Comparison of ENCODE assay signal across 9 mouse cellular contexts in genomic region chr8:80313883-80314635, GRCm38 (mm10).
DNase-seq lines count a peak whose midpoint lies in the region; ATAC-seq and TF ChIP-seq lines count a peak whose summit lies in the region.
"Had no signal": no experiment of that assay in that cellular context is flagged by ENCODE, and none has a peak within 500 bp of the region (broad histone marks: within the 10 kb centered on the region; RNA-seq: fewer than 3 reads in every experiment).

No protein-coding gene starts in this region.

- H3K4me1 ChIP-seq in forebrain, embryonic 11.5 days (replicated peaks; ENCODE audit: control insufficient read depth, insufficient read depth, low read length), result no peaks in the 10 kb centered on the region; the same call in 1 of the 2 replicates
- H3K4me1 ChIP-seq in forebrain, embryonic 10.5 days, result peaks cover 38% of the 10 kb centered on the region
- peaks cover 10% of the 10 kb centered on the region; the same call in 1 of the 2 replicates for H3K4me1 ChIP-seq in lung, postnatal 0 days (ENCODE audit: insufficient read depth, low read depth, low read length)
- peaks cover 31% of the 10 kb centered on the region for H3K4me1 ChIP-seq in liver, embryonic 15.5 days (replicated peaks)
- H3K4me1 ChIP-seq in stomach, embryonic 16.5 days (ENCODE audit: control insufficient read depth, insufficient read depth, low read length), result peaks cover 13% of the 10 kb centered on the region

- no peaks in the 10 kb centered on the region for H3K9me3 ChIP-seq in forebrain, embryonic 11.5 days (ENCODE audit: control insufficient read depth, low read length)
- H3K9me3 ChIP-seq in forebrain, embryonic 10.5 days, result no peaks in the 10 kb centered on the region
- H3K9me3 ChIP-seq in lung, postnatal 0 days (ENCODE audit: low read length), result no peaks in the 10 kb centered on the region
- no peaks in the 10 kb centered on the region for H3K9me3 ChIP-seq in liver, embryonic 15.5 days (replicated peaks)
- no peaks in the 10 kb centered on the region for H3K9me3 ChIP-seq in stomach, embryonic 16.5 days (replicated peaks; ENCODE audit: control insufficient read depth, low read length)

- 0 out of 2 replicates have a peak, but pooled peaks cover 2% of the 10 kb centered on the region for H3K27me3 ChIP-seq in forebrain, embryonic 11.5 days (ENCODE audit: control insufficient read depth, insufficient read depth, low read length)
- H3K27me3 ChIP-seq in forebrain, embryonic 10.5 days (ENCODE audit: poor library complexity, severe bottlenecking), result peaks cover 61% of the 10 kb centered on the region
- H3K27me3 ChIP-seq in lung, postnatal 0 days (replicated peaks; ENCODE audit: insufficient read depth, low read length), result no peaks in the 10 kb centered on the region
- H3K27me3 ChIP-seq in liver, embryonic 15.5 days, result no peaks in the 10 kb centered on the region
- no peaks in the 10 kb centered on the region for H3K27me3 ChIP-seq in stomach, embryonic 16.5 days (ENCODE audit: control insufficient read depth, insufficient read depth, low read length)

- no peak for DNase-seq in forebrain, embryonic 11.5 days (ENCODE audit: low spot score)
- DNase-seq in forebrain, embryonic 10.5 days (ENCODE audit: extremely low spot score, low spot score), result no peak
- peak; percentile 27 for DNase-seq in lung, postnatal 0 days (ENCODE audit: low spot score)
- no peak for DNase-seq in lung, postnatal 4 days
- no peak for DNase-seq in frontal cortex, postnatal 10 days (ENCODE audit: low spot score in 2 of 2)
- DNase-seq in frontal cortex, postnatal 36 days (ENCODE audit: low spot score in 2 of 2), result no peak

- no peaks in the 10 kb centered on the region for H3K36me3 ChIP-seq in forebrain, embryonic 11.5 days (ENCODE audit: control insufficient read depth, insufficient read depth, low read length)
- H3K36me3 ChIP-seq in forebrain, embryonic 10.5 days (replicated peaks), result no peaks in the 10 kb centered on the region
- no peaks in the 10 kb centered on the region for H3K36me3 ChIP-seq in lung, postnatal 0 days (ENCODE audit: insufficient read depth, low read length)
- no peaks in the 10 kb centered on the region for H3K36me3 ChIP-seq in liver, embryonic 15.5 days (replicated peaks)
- no peaks in the 10 kb centered on the region for H3K36me3 ChIP-seq in stomach, embryonic 16.5 days (ENCODE audit: control insufficient read depth, insufficient read depth, low read length)

- TF ChIP-seq CTCF in lung, postnatal 0 days (IDR thresholded peaks at IDR 0.05), result 0 out of 2 replicates have a peak, but pooled peaks have one; percentile 16

- no peak for TF ChIP-seq EP300 in lung, postnatal 0 days (IDR thresholded peaks at IDR 0.05)

- WGBS in forebrain, embryonic 11.5 days, result 46% methylated on average over 12 of the region's 12 CpGs
- WGBS in forebrain, embryonic 10.5 days, result 49% methylated on average over 12 of the region's 12 CpGs
- 33% methylated on average over 12 of the region's 12 CpGs for WGBS in lung, postnatal 0 days
- WGBS in liver, embryonic 15.5 days (ENCODE audit: insufficient replicate concordance), result 6% methylated on average over 12 of the region's 12 CpGs
- 26% methylated on average over 12 of the region's 12 CpGs for WGBS in stomach, embryonic 16.5 days

- no peak overlapping the region for H3K9ac ChIP-seq in forebrain, embryonic 11.5 days (ENCODE audit: low read length)
- H3K9ac ChIP-seq in lung, postnatal 0 days (replicated peaks; ENCODE audit: low read depth), result no peak overlapping the region
- no peak overlapping the region for H3K9ac ChIP-seq in liver, embryonic 15.5 days
- no peak overlapping the region for H3K9ac ChIP-seq in stomach, embryonic 16.5 days (ENCODE audit: low read length)

- H3K4me2 ChIP-seq in forebrain, embryonic 11.5 days (ENCODE audit: low read depth, low read length, severe bottlenecking), result no peak overlapping the region
- no peak overlapping the region for H3K4me2 ChIP-seq in lung, postnatal 0 days (replicated peaks; ENCODE audit: low read depth, low read length)
- no peak overlapping the region for H3K4me2 ChIP-seq in liver, embryonic 15.5 days
- H3K4me2 ChIP-seq in stomach, embryonic 16.5 days (ENCODE audit: low read depth, low read length), result 0 out of 2 replicates have a peak overlapping the region, but pooled peaks have one; percentile 51

- H3K27ac ChIP-seq in forebrain, embryonic 11.5 days (ENCODE audit: low read depth, low read length), result no peak overlapping the region
- H3K27ac ChIP-seq in forebrain, embryonic 10.5 days, result no peak overlapping the region
- 0 out of 2 replicates have a peak overlapping the region, but pooled peaks have one; percentile 14 for H3K27ac ChIP-seq in lung, postnatal 0 days (ENCODE audit: low read length)
- H3K27ac ChIP-seq in liver, embryonic 15.5 days (replicated peaks), result peak overlapping the region; percentile 21; the same call in 1 of the 2 replicates
- peak overlapping the region; percentile 58 for H3K27ac ChIP-seq in stomach, embryonic 16.5 days (ENCODE audit: low read length)

- no peak overlapping the region for H3K4me3 ChIP-seq in forebrain, embryonic 11.5 days (ENCODE audit: low read depth, low read length)
- H3K4me3 ChIP-seq in forebrain, embryonic 10.5 days, result no peak overlapping the region
- no peak overlapping the region for H3K4me3 ChIP-seq in lung, postnatal 0 days (ENCODE audit: low read depth, low read length)
- no peak overlapping the region for H3K4me3 ChIP-seq in liver, embryonic 15.5 days (replicated peaks)
- no peak overlapping the region for H3K4me3 ChIP-seq in stomach, embryonic 16.5 days (replicated peaks; ENCODE audit: low read length)
- H3K4me3 ChIP-seq: myocyte had no signal

- ATAC-seq in forebrain, embryonic 11.5 days (replicated peaks; ENCODE audit: low FRiP score), result 0 out of 2 replicates have a peak, but pooled peaks have one; percentile 37
- ATAC-seq in lung, postnatal 0 days, result no peak
- peak; percentile 63 for ATAC-seq in liver, embryonic 15.5 days (ENCODE audit: insufficient read depth)
- ATAC-seq in stomach, embryonic 16.5 days (ENCODE audit: insufficient read depth, low FRiP score), result no peak

Comparison
In these comparisons a context has a peak if more than half of its experiments do, and no peak if none do; other contexts are left out.
1. ATAC-seq: peak in forebrain, embryonic 11.5 days (single experiment) and liver, embryonic 15.5 days (single experiment); none in lung, postnatal 0 days (single experiment) and stomach, embryonic 16.5 days (single experiment).
2. H3K27ac ChIP-seq: peak in lung, postnatal 0 days (single experiment), liver, embryonic 15.5 days (single experiment) and stomach, embryonic 16.5 days (single experiment); none in forebrain, embryonic 11.5 days (single experiment) and forebrain, embryonic 10.5 days (single experiment).